Mouse (Mus musculus) WW6 (cell line): Measurements from ENCODE around the gene Fntb.
A peak's percentile ranks its signal among the peaks of the same experiment; 100 is the strongest.

Experiments
- DNase-seq: peaks from one replicate; pipeline ENCODE4 v3.0.0-alpha.2; 2013; ENCODE audit warnings: low read depth, low spot score

Fntb gene

GRCm38 (mm10) chr12:76795350-76795749, 30.0 kb downstream of the Fntb start, which contains the start of gene Gpx2:
Gene Gpx2, minus strand, starts transcription at chr12:76795554.
- peak; percentile 28 for DNase-seq

DNA sequence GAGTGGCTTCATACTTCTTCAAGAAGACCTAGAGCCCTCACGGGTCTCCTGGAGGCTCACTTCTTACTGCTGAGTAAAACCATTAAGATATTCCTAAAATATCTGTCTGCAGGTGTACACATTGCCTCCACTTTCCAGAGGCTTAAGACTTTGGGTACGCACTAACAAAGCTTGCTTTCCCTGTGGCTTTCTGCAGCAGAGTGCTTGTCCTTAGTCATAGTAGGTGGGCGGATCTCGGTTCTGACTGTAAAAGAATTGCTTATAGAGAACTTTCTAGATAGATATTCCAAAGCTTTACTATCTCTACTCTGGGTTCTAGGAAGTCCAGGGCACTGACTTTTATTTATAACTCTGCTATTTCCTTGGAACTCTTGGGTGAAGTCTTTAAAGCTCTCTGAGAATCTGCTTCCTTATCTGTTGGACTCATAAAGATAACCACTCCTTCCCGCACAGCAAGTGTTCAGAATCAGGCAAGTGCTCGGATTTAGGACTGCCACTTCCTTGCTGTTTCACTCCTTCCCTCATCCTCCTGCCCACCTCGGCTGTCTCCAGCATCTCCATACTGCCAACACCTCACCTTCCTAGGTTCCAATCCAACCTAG, 31.6 kb downstream of the Fntb start:
- DNase-seq, result no peak

DNA sequence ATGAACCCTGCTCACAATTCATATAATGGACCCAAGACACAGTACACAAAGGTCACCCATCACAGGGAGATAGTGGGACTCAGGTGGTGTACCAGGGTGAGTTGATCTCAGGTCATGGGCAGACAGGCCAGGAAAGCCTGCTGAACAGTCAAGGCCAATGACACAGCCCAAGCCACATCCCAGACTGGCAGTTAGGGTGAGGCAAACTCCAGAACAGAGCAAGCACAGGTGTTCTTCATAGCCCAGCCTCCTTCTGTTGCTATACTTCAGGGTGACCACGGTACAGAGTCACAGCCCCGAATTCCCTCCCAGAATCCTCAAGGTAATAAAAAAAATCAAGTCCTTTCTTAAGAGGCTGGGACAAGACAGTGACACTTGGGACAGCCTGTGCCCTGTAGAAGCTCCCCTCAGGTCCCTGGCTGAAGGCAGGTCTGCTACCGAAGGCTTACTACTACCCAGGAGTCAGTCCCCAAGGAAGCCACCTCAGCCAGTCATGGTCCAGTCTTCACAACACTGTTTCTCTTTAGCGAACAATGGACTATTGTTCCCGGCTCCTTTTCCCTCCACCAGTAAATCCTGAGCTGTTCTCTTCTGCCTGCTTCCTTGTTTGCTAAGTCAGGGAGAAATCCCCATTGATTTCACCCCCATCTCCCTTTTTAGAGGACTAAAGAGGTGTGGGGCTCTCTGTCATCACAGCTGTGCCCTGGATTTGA, 32.8 kb downstream of the Fntb start:
- no peak for DNase-seq

DNA sequence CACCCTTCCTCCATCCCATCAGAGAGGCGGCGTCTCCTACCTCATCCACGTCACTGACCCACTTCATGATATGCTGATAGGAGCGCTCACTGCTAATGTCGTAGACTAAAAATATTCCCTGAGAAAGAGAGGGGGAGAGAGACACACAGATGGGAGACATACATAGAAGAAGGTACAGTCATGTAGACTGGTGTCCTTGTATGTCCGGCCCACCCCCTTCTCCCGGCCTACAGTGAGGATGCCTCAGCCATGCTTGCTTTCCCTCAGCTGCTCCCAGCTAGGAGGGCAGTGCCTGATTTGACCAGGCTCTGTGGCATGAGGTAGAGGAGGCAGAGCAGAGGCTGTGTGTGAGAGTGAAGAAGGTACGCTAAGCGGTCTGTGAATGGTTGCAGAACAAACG, 37.6 kb downstream of the Fntb start:
- no peak for DNase-seq

GRCm38 (mm10) chr12:76803700-76804252, 38.4 kb downstream of the Fntb start:
- no peak for DNase-seq

DNA sequence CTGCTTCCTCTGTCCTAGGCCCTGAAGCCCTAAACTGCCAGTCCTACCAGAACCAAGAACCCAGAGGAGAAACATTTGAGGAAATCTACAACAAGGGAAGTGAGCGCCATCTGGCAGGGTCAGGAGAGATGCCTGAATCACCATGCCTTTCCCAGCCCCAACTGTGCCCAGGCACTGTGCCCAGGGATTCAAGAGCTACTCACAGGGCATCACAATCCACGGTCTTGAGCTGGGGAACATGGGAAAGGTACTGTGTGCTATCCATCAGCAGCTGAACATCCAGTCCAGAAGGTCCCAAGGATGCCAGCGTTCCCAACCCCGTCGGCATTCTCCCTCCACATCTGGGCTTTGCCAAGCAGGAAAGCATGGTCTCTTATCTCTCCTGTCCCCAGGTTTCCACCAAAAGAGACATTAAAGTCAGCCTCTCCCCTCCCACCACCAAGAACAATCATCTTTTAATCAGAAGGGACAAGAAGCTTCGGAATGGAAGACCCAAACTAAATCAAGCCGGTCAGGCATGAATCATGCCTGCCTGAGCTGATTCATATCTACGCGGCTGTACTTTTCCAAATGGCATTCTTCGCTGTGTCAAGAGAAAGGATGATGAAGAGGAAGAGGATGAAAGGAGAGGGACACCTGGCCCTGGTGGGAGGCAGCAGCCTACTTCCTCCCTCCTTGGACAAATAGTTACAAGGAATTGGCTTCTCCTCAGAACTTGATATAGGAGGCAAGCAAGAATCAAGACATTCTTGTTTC, 39.8 kb downstream of the Fntb start:
- no peak for DNase-seq

GRCm38 (mm10) chr12:76807796-76808195, 42.4 kb downstream of the Fntb start:
- no peak for DNase-seq

DNA sequence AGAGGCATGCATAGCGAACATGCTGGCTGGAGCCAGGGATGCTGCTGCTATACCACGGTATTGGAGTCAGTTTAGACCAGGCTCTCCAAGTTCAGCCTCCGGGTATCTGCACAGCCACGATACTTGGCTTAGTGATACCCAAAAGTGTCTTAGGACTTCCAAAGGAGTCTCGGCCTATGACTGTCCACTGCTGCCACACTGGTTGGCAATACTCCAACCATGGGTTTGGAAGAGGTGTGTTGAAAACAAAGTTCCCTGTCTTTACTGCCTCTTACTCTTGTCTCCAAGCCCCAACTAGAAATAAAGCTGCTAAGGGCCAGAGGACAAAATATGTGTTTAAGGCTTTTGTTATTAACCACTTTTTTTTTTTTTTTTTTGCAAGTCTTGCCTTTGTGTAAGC, 45.1 kb downstream of the Fntb start:
- no peak for DNase-seq

DNA sequence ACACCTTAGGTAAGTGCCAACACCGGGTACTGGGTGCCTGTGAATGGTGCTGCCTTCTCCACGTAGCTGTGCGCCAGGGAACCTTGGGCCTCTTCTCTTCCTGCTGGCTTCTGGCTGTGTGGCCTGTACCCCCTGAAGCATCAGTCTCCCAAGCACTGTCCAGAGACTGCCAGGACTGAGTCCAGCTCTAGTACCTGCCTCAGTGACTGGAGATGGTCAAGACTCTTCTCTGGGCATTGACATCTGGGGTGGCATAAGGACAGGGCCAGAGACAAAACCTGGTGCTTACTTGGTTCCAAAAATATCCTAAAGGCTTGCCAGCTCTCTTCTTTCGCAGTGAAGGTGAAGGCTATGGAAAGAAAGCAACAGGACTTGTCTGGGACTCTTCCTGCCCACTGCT, 45.6 kb downstream of the Fntb start:
- no peak for DNase-seq

DNA sequence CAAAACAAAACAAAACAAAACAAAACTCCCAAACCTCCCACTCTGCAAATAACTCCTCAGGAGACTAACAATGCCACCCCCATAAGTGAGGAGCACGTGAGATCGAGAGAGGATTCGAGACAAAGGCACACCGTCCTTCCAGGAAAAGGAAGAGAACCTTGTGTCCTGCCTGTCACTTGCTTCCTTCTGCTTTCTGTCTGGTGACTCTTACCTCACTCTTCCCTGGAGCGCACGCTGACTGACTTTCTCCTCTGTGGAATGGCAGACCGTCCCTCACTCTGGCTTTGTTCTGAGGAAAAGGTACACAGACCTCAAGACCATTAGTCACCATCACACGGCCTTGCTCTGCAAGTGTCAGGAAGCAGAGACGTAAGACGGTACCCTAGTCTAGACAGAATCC, 48.2 kb downstream of the Fntb start:
- DNase-seq, result no peak

GRCm38 (mm10) chr12:76814120-76814519, 48.7 kb downstream of the Fntb start:
- DNase-seq, result no peak

GRCm38 (mm10) chr12:76816720-76817119, 51.3 kb downstream of the Fntb start:
- no peak for DNase-seq

DNA sequence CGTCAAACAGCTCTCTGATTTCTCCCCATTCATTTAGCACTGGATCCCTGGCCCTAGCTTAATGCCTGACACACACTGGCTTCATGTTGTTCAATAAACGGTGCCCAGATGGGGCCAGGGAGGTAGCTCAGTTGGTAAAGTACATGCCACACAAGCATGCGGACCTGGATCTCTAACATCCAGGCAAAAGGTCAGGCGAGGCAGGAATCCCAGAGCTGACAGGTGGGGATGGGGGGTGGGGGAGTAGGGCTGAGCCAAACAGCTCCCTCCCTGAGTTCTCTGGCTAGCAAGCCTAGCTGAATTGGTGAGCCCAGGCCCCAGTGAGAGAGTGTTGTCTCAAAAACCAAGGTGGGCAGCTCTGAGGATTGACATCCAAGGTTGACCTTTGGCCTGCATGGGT, 51.8 kb downstream of the Fntb start:
- DNase-seq, result no peak

DNA sequence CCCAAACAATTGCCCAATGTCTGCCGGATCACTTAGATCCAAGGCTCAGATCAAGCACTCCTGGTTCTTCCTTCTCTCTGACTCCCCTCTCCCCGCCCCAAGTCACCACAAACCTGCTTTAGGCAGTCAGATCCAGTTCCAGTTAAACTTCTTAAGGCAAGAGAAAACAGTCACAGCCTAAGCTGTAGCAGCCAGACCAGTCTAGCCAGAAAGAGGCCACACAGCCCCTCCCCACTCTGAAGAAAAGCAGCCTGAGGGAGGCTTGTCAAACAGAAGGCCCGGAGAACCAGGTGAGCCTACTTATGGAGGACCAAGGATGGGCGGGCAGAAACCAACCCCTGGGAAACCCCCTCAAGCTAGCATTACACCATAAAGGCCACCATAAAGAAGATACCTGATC, 52.7 kb downstream of the Fntb start:
- no peak for DNase-seq

GRCm38 (mm10) chr12:76818908-76819307, 53.5 kb downstream of the Fntb start:
- no peak for DNase-seq

GRCm38 (mm10) chr12:76819816-76820215, 54.4 kb downstream of the Fntb start:
- no peak for DNase-seq

DNA sequence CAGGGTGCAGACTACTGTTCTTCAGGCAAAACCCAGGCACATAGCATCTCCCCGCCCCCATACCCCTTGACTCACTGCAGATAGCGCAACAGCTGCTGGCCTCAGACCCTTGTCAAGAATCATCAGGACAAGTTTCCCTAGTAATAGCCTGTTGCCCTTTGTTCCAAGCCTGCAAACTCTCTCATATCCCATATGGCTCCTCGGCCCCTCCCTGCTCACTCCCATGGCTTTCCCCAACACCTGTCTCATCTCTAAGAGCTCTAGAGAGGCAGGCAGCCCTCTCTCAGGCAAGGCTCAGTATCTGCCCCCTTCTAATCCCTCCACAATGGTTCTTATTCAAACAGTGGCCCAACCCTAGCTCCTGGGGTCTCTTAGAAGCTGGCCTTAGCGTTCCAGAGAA, 55.2 kb downstream of the Fntb start:
- no peak for DNase-seq

- DNase-seq, result no peak
Observed at GRCm38 (mm10) chr12:76822002-76822650, 56.7 kb downstream of the Fntb start.

GRCm38 (mm10) chr12:76822651-76823041, 57.3 kb downstream of the Fntb start, which contains the start of gene Rab15:
Gene Rab15, minus strand, starts transcription at chr12:76822908.
- DNase-seq, result no peak

DNA sequence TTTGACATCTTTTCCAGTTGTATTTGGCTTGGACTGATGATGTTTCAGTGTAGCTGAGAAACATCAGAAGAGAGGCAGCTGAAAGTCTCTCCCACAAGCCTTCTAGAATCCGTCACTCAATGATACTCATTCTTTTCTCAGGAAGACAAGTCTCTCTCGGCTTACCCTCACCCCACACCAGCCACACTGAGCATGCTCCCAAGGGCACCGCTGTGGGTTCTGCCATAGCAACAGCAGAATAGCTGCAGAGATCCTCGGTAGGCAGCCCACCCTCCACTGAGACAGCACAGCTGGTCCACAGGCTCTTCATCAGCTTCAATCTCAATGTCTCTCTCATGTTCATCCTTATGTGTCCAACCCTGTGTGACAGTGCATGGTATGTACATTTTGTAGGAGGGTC, 59.9 kb downstream of the Fntb start:
- no peak for DNase-seq

GRCm38 (mm10) chr12:76832704-76833103, 67.3 kb downstream of the Fntb start:
- no peak for DNase-seq
